Mouse (Mus musculus): Measurements from ENCODE around the gene Ap1m1.

DNA sequence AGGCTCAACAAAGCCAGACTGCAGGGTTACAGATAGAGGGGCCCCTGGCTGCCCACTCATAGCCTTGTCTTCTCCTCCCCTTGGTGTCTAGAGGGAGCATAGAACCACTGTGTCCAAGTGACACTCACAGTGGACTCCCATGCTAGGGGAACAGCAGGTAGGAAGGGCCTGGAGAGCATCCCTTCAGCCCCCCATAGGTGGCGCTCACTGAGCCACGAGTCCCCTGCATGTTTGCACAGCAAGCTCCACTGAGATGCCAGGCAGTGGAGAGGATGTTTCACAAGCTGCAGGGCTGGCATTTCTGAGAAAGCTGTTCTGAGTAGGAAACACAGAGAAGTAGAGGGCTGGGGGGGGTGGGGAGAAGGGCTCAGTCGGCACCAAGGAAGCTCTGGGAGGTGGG, 32.5 kb downstream of the Ap1m1 start:
- TF ChIP-seq CTCF (IDR thresholded peaks at IDR 0.05; ENCODE audit: insufficient read depth, low read length) (peak; percentile 79), POLR2A (IDR thresholded peaks at IDR 0.05; ENCODE audit: borderline replicate concordance, extremely low read depth, low read depth, low read length) (no peak)
